Mouse (Mus musculus) olfactory bulb, adult 2 months (tissue): ENCODE measurements around the gene Soat1.

Experiments
- CTCF ChIP-seq: fragments of 200-500 bp; IDR thresholded peaks from 2 replicates; pipeline ENCODE4 v1.5.1; 2012; ENCODE audit warnings: low read depth, mild to moderate bottlenecking, low read length, moderate library complexity; ENCODE audit not compliant: insufficient read depth
- POLR2A ChIP-seq: fragments of 200-500 bp; IDR thresholded peaks from 2 replicates; pipeline ENCODE4 v1.6.1; 2012; ENCODE audit warnings: mild to moderate bottlenecking, low read depth, low read length, moderate library complexity; ENCODE audit not compliant: insufficient read depth

DNA sequence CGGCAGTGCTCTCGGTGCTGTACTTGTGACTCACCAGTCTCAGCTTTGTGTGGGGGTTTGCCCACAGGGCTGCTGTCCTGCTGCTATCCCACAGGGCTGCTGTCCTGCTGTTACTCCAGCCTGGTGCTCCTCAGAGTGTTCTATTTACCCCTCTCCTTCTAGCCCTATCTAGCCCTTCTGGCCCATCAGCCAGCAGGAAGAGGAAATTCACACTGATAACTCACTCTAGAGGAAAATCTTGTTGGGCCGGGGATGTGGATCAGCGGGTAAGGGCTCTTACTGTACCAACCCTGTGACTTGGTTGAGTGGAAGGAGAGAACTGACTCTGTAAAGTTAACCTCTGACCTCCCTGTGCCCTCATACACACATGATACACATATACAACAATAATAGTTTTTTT is 81.0 kb downstream of the Soat1 start:
- TF ChIP-seq POLR2A = no peak
- no peak for TF ChIP-seq CTCF
